Mouse (Mus musculus) G1E (cell line): ENCODE results near the gene Inpp5a. TPM values are rescaled to one million over a fixed set of nuclear protein-coding genes. Genes with fewer than 3 reads are reported as not detected.

Experiments used
- ATAC-seq: 2 replicates; pipeline ENCODE4 v1.8.0; 2016; ENCODE audit warnings: mild to moderate bottlenecking; ENCODE audit not compliant: insufficient number of reproducible peaks, poor library complexity, low FRiP score, severe bottlenecking; ENCODE audit errors: extremely low read depth
- DNase-seq: peaks from one replicate; pipeline ENCODE4 v3.0.0; 2012; ENCODE audit warnings: low spot score
- H3K27me3 ChIP-seq: 2 replicates; pipeline ENCODE4 v1.6.1; 2012; ENCODE audit warnings: mild to moderate bottlenecking, low read length, inconsistent platforms; ENCODE audit not compliant: insufficient read depth
- H3K36me3 ChIP-seq: replicated peaks from 2 replicates; pipeline ENCODE3; 2012; ENCODE audit warnings: mild to moderate bottlenecking, inconsistent platforms
- H3K4me1 ChIP-seq: 2 replicates; pipeline ENCODE4 v1.6.1; 2012; ENCODE audit warnings: low read depth, low read length, inconsistent platforms, mixed read lengths; ENCODE audit not compliant: insufficient read depth
- H3K4me3 ChIP-seq: 2 replicates; pipeline ENCODE4 v1.5.1; 2012; ENCODE audit warnings: low read depth, mild to moderate bottlenecking, inconsistent platforms, low read length, moderate library complexity, mixed read lengths
- H3K9me3 ChIP-seq: replicated peaks from 2 replicates; pipeline ENCODE4 v1.6.1; 2012; ENCODE audit warnings: inconsistent platforms
- CTCF ChIP-seq: IDR thresholded peaks from 2 replicates; pipeline ENCODE4 v1.5.1; 2012; ENCODE audit warnings: low read depth, low read length, inconsistent platforms, mixed read lengths
- GATA1 ChIP-seq: IDR thresholded peaks from 2 replicates; pipeline ENCODE4 v1.6.1; 2012; ENCODE audit warnings: borderline replicate concordance, low read length, inconsistent platforms, mixed read lengths
- GATA2 ChIP-seq: IDR thresholded peaks from 2 replicates; pipeline ENCODE4 v1.6.1; 2012; ENCODE audit warnings: low read depth, low read length, inconsistent platforms, borderline replicate concordance
- POLR2AphosphoS5 ChIP-seq: IDR thresholded peaks from 2 replicates; pipeline ENCODE4 v1.6.1; 2012; ENCODE audit warnings: low read depth, low read length, inconsistent platforms; ENCODE audit not compliant: insufficient replicate concordance
- TAL1 ChIP-seq: conservative IDR thresholded peaks from 2 replicates; pipeline ENCODE4 v1.6.1; 2012; ENCODE audit warnings: low read depth, low read length, inconsistent platforms, mixed read lengths
- polyA plus RNA-seq: library from polyadenylated mRNA; stranded (reverse); fragments of >175 nt; gene quantifications from 2 replicates; pipeline ENCODE4 v1.2.3, GENCODE M21; 2012
- total RNA-seq, 2 experiments: library from RNA; stranded (forward) in 1 of 2; stranded (reverse) in 1 of 2; fragments of 200-1000 nt in 1 of 2; fragments of >200 nt in 1 of 2; fragmentation: Nextera tagmentation in 1 of 2; gene quantifications; 2 replicates each; pipeline ENCODE4 v1.2.3; 2014 to 2017

Inpp5a gene
- total and polyA plus RNA-seq, 3 experiments: 1.2 to 5.6 (median 2.5) TPM

DNA sequence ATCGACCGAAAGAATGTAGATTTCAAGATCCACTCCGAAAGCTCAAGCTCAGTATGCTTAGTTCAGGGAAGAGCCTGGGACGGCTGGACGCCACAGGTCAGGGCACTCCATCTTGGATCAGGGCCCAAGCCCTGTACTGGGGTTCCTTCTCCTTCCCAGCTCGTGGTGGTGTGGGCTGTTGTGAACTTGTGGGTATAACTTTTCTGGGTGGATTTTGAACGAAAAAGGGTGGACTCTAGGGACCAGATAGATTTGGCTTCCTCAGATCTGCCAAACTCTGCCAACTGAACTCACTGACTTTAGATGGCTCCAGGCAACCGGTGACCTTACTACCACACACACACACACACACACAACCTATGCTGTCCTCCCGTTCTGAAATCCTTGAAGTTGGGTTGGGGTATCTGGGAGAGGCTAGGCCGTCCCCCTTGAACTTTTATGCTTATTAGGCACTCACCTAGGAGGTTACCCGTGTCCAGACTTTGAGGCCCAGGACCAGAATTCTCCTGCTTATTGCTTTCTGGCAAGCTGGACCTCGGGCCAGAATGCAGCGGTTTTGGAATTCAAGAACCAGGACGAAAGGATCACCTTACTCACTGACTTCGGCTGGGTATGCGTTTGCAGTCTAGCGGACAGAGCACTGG, 194.3 kb downstream of the Inpp5a start:
- no peak for ATAC-seq
- H3K36me3 ChIP-seq: no peaks in the 10 kb centered on the region
- TF ChIP-seq TAL1 (no peak), POLR2AphosphoS5 (no peak), CTCF (no peak), GATA1 (no peak), GATA2 (no peak)
- H3K9me3 ChIP-seq: peaks cover 90% of the 10 kb centered on the region
- no peak for DNase-seq
- H3K4me3 ChIP-seq: no peak overlapping the region
- no peaks in the 10 kb centered on the region for H3K4me1 ChIP-seq
- peaks cover 2% of the 10 kb centered on the region; the same call in 1 of the 2 replicates for H3K27me3 ChIP-seq

DNA sequence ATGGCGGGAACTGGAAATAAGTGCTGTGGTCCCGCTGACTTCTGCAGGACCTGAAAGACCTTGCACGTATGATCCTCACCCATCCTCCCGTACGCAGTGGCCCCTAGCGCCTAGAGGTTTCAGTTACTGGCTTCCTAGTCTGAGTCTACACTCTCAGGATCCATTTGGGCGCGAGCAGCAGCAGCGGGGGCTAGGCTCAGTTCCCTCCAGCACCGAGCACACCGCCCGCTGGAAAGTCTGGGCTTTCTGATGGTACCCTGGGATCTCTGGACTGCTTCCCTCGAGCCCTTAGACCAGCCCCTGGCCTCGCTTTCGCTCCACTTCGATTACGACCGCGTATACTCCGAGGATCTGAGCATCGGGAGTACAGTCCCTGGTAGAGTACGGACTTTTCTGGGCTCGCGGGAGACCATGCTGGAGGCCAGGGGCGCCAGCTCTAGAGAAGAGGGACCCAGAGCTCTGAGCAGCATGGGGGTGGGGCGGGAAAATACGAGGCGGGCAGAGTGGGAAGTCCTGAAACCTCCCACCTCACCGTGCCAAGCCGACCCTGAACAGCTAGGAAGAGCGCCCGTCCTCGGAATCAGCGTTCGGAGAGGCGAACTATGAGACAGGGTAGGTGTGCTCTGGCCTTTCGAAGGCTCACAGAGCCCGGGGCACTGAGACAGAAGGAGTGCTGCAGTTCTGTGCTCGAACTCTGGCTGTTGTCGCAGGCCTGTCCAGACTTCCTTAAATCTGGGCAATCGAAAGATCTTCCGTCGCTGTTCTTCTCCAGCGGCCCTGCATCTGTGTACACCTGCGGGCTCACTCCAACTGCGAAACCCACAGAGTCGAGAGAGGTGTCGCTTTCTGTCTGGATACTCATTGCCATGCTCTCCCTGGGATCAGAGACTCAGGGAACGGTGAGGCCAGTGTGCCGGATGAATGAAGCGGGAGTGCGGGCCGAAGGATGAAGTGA, 195.6 kb downstream of the Inpp5a start:
- H3K9me3 ChIP-seq: peaks cover 83% of the 10 kb centered on the region
- TF ChIP-seq POLR2AphosphoS5 (no peak), GATA2 (no peak)
- no peak for ATAC-seq
- H3K36me3 ChIP-seq: no peaks in the 10 kb centered on the region
- no peak for DNase-seq
- H3K4me3 ChIP-seq: no peak overlapping the region; the same call in 1 of the 2 replicates
- no peaks in the 10 kb centered on the region for H3K4me1 ChIP-seq
- peaks cover 2% of the 10 kb centered on the region; the same call in 1 of the 2 replicates for H3K27me3 ChIP-seq

DNA sequence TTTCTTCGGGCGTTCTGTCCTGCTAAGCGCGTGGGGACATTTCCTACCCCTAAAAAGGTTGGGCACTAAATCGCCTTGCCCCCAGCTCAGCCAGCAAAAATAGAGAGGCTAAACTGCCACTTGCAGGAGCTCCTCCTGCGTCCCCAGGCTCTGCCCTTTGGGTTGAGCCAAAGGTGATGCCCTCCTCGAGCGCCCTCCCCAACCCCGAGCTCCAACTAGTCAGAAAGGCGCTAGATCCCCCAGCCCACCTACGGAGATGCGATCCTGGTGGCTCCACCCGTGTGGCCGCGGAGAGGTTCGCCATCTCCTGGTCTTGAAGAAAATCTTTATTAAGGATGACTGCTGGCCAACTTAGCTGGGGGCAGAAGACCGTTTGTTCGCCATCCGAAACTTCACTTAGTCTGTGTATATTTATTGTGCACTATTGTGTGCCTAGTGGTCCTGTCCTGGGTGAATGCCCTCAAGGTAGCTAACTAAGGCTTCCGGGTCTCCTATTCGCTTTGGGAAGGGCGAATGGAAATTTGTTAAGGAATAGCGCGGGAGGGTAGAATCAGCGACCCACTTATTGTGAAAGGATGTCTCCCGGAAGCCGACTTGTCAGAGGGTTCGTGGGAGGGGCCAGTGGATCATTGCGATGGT, 196.4 kb downstream of the Inpp5a start:
- TF ChIP-seq CTCF (no peak), TAL1 (no peak), POLR2AphosphoS5 (no peak), GATA1 (no peak)
- Histone ChIP-seq H3K36me3 (no peaks in the 10 kb centered on the region), H3K27me3 (peaks cover 5% of the 10 kb centered on the region; the same call in 1 of the 2 replicates), H3K4me3 (no peak overlapping the region), H3K9me3 (peaks cover 84% of the 10 kb centered on the region), H3K4me1 (no peaks in the 10 kb centered on the region)
- DNase-seq (no peak), ATAC-seq (no peak)

- Histone ChIP-seq H3K9me3 (peaks cover 69% of the 10 kb centered on the region), H3K27me3 (peaks cover 5% of the 10 kb centered on the region; the same call in 1 of the 2 replicates), H3K4me1 (no peaks in the 10 kb centered on the region), H3K36me3 (no peaks in the 10 kb centered on the region), H3K4me3 (no peak overlapping the region)
- TF ChIP-seq GATA1 (no peak), TAL1 (no peak), GATA2 (no peak), POLR2AphosphoS5 (no peak), CTCF (no peak)
- ATAC-seq (no peak), DNase-seq (no peak)
Measured at GRCm38 (mm10) chr7:139587919-139588318, 199.0 kb downstream of the Inpp5a start.

GRCm38 (mm10) chr7:139590302-139590701, 201.4 kb downstream of the Inpp5a start:
- Histone ChIP-seq H3K36me3 (no peaks in the 10 kb centered on the region), H3K4me3 (no peak overlapping the region), H3K9me3 (peaks cover 63% of the 10 kb centered on the region), H3K4me1 (no peaks in the 10 kb centered on the region), H3K27me3 (peaks cover 5% of the 10 kb centered on the region; the same call in 1 of the 2 replicates)
- ATAC-seq: peak; percentile 43; the same call in 1 of the 2 replicates
- DNase-seq: no peak
- TF ChIP-seq POLR2AphosphoS5 (no peak), CTCF (no peak), GATA1 (no peak)

DNA sequence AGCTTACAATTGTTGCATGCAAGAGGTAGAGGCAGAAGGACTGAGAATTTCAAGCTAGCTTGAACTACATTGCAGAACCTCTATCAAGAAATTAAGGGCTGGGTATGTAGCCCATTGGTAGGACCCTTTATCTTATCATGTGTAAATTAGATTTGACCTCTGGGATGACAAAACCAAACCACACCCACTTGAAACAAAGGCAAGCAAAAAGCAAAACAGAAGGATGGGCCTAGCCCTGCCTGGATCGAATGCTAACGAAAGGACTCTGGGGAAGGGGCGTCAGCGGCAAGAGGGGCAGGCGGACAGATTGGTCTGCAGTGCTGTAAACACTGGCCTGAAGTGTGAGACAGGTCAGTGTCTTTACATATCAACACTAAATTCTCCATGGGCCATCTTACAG, 202.4 kb downstream of the Inpp5a start:
- TF ChIP-seq GATA1 (no peak), POLR2AphosphoS5 (no peak), TAL1 (no peak), CTCF (no peak), GATA2 (no peak)
- no peak for ATAC-seq
- peaks cover 53% of the 10 kb centered on the region for H3K9me3 ChIP-seq
- H3K4me1 ChIP-seq: no peaks in the 10 kb centered on the region
- no peak for DNase-seq
- H3K27me3 ChIP-seq: 0 out of 2 replicates have a peak, but pooled peaks cover 3% of the 10 kb centered on the region
- no peak overlapping the region for H3K4me3 ChIP-seq
- no peaks in the 10 kb centered on the region for H3K36me3 ChIP-seq
